Mouse (Mus musculus) forelimb bud, embryonic 11.5 days (tissue): ENCODE measurements at regions not wholly inside any gene's neighbourhood (a gene's known extent, or its start where the extent isn't known, plus 50 kb on each side); places are given as distances from the start of the nearest gene placed in this dataset.

ENCODE experiments used
- DNase-seq: peaks from one replicate; pipeline ENCODE4 v3.0.0-alpha.2; 2012; ENCODE audit warnings: low read depth, low spot score

GRCm38 (mm10) chr12:32488578-32488892 is 110.0 kb downstream of the Ccdc71l start:
- no peak for DNase-seq

- no peak for DNase-seq
These were observed 111.1 kb downstream of the Ccdc71l start for GRCm38 (mm10) chr12:32489415-32490139.

GRCm38 (mm10) chr12:32504196-32504595 is 125.7 kb downstream of the Ccdc71l start:
- DNase-seq: no peak

GRCm38 (mm10) chr12:32508671-32509070 is 130.2 kb downstream of the Ccdc71l start:
- DNase-seq: no peak

GRCm38 (mm10) chr12:32525586-32525985 is 147.1 kb downstream of the Ccdc71l start:
- no peak for DNase-seq

GRCm38 (mm10) chr12:32531216-32531615 is 152.7 kb downstream of the Ccdc71l start:
- DNase-seq: no peak

- no peak for DNase-seq
These were observed 155.1 kb downstream of the Ccdc71l start for GRCm38 (mm10) chr12:32533641-32534040.

- no peak for DNase-seq
These were observed 167.0 kb downstream of the Ccdc71l start for GRCm38 (mm10) chr12:32545466-32545865.

GRCm38 (mm10) chr12:32546356-32546755 is 167.9 kb downstream of the Ccdc71l start:
- no peak for DNase-seq

GRCm38 (mm10) chr12:32553793-32554192 is 175.3 kb downstream of the Ccdc71l start:
- DNase-seq: no peak

- DNase-seq: no peak
These were observed 189.3 kb downstream of the Ccdc71l start for GRCm38 (mm10) chr12:32567777-32568176.

GRCm38 (mm10) chr12:32581304-32581703 is 202.8 kb downstream of the Ccdc71l start:
- no peak for DNase-seq

GRCm38 (mm10) chr12:32602131-32602815 is 217.1 kb upstream of the Nampt start:
- peak; percentile 8 for DNase-seq

- no peak for DNase-seq
These were observed 214.0 kb upstream of the Nampt start for GRCm38 (mm10) chr12:32605353-32605752.

GRCm38 (mm10) chr12:32615000-32615399 is 204.3 kb upstream of the Nampt start:
- DNase-seq: no peak

- DNase-seq: no peak
These were observed 203.3 kb upstream of the Nampt start for GRCm38 (mm10) chr12:32616086-32616485.

GRCm38 (mm10) chr12:32617031-32617430 is 202.3 kb upstream of the Nampt start:
- no peak for DNase-seq

GRCm38 (mm10) chr12:32619830-32620229 is 199.5 kb upstream of the Nampt start:
- DNase-seq: no peak

- DNase-seq: no peak
These were observed 197.6 kb upstream of the Nampt start for GRCm38 (mm10) chr12:32621739-32622138.

- DNase-seq: peak; percentile 11
These were observed 190.8 kb upstream of the Nampt start for GRCm38 (mm10) chr12:32628552-32628951.

GRCm38 (mm10) chr12:32632935-32633334 is 186.4 kb upstream of the Nampt start:
- no peak for DNase-seq

GRCm38 (mm10) chr12:32635055-32635454 is 184.3 kb upstream of the Nampt start:
- DNase-seq: no peak

GRCm38 (mm10) chr12:32637400-32638100 is 181.8 kb upstream of the Nampt start:
- peak; percentile 78 for DNase-seq
